Mouse (Mus musculus): ENCODE measurements around the gene Gm26602.

DNA sequence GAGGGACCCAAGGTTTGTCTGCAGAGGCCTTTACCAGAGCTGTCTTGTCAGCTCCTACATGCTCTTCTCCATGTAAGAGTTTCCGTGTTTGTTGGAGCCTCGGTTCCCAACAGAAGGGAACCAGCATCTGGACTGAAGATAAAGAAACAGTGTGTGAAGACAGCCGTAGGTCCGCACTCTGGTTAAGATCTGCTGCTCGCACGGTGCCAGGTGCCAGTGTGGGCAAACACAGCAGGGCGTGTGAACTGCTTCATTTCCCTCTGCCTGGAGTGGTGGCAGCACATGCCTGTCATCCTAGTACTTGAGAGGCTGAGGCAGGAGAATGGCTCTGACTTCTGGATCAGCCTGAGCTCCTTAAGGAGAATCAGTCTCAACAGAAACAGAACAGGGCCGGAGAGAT is 38.8 kb upstream of the Gm26602 start:
- TF ChIP-seq TAL1 (IDR thresholded peaks at IDR 0.05; ENCODE audit: low read length) = no peak
- TF ChIP-seq GATA1 (IDR thresholded peaks at IDR 0.05; ENCODE audit: low read length) = no peak
